Mouse (Mus musculus): Measurements from ENCODE around the gene Ifnb1. TPM values are rescaled to one million over a fixed set of nuclear protein-coding genes. Genes with fewer than 3 reads are reported as not detected.

Ifnb1 gene
- polyA plus RNA-seq, 1 experiment from 2014 or later, result 0.23 TPM

GRCm38 (mm10) chr4:88478177-88478808 lies 44.3 kb downstream of the Ifnb1 start:
- Histone ChIP-seq H3K27ac (no peak overlapping the region), H3K4me3 (ENCODE audit: inconsistent target) (no peak overlapping the region), H3K36me3 (ENCODE audit: inconsistent target) (no peaks in the 10 kb centered on the region), H3K79me2 (ENCODE audit: inconsistent target) (no peaks in the 10 kb centered on the region)
- 94% methylated on average over 4 of the region's 4 CpGs for WGBS (ENCODE audit: missing documents)

- no peak overlapping the region for H3K27ac ChIP-seq
- H3K36me3 ChIP-seq (ENCODE audit: inconsistent target), result no peaks in the 10 kb centered on the region
- H3K4me3 ChIP-seq (ENCODE audit: inconsistent target), result no peak overlapping the region
- H3K79me2 ChIP-seq (ENCODE audit: inconsistent target), result no peaks in the 10 kb centered on the region
- 96% methylated on average over 4 of the region's 4 CpGs for WGBS (ENCODE audit: missing documents)
These were observed 45.9 kb downstream of the Ifnb1 start for GRCm38 (mm10) chr4:88476511-88477210.

- no peaks in the 10 kb centered on the region for H3K36me3 ChIP-seq (ENCODE audit: inconsistent target)
- 97% methylated on average over 3 of the region's 3 CpGs for WGBS (ENCODE audit: missing documents)
These were observed 46.5 kb downstream of the Ifnb1 start for GRCm38 (mm10) chr4:88476084-88476483.

More at GRCm38 (mm10) chr4:88476084-88476483, 46.5 kb downstream of the Ifnb1 start:
- no peaks in the 10 kb centered on the region for H3K79me2 ChIP-seq (ENCODE audit: inconsistent target)
- no peak overlapping the region for H3K4me3 ChIP-seq (ENCODE audit: inconsistent target)
- no peak overlapping the region for H3K27ac ChIP-seq

Other genes starting within 250 kb of the Ifnb1 start
- 53.4 to 180 TPM (median 165 TPM) in 3 replicates for gene Hacd4, start 83.8 kb downstream of the Ifnb1 start, polyA plus RNA-seq (2018)
- gene Ifna15, start 35.5 kb upstream of the Ifnb1 start, polyA plus RNA-seq (2018), result not detected in 3 replicates
- gene Ifna14, start 49.0 kb upstream of the Ifnb1 start, polyA plus RNA-seq (2018), result not detected in 3 replicates
- gene Ifna9, start 69.6 kb upstream of the Ifnb1 start, polyA plus RNA-seq (2018), result not detected in 3 replicates
- gene Ifna12, start 80.6 kb upstream of the Ifnb1 start, polyA plus RNA-seq (2018), result not detected in 3 replicates
- not detected in 3 replicates for gene C87499, start 111.6 kb upstream of the Ifnb1 start, polyA plus RNA-seq (2018)
- gene Ifna13, start 121.7 kb upstream of the Ifnb1 start, polyA plus RNA-seq (2018), result not detected in 3 replicates
- gene Ifna16, start 154.2 kb upstream of the Ifnb1 start, polyA plus RNA-seq (2018), result not detected in 3 replicates
- gene Ifna2, start 161.1 kb upstream of the Ifnb1 start, polyA plus RNA-seq (2018), result not detected in 3 replicates
- gene Ifnab, start 168.6 kb upstream of the Ifnb1 start, polyA plus RNA-seq (2018), result not detected in 3 replicates
- 0.47 TPM in 1 of 3 replicates, not detected in the others for gene Gm26566, start 199.0 kb upstream of the Ifnb1 start, polyA plus RNA-seq (2018)
- 50.3 to 101 TPM (median 75.4 TPM) in 3 replicates for gene Klhl9, start 199.7 kb upstream of the Ifnb1 start, polyA plus RNA-seq (2018)
- gene Gm13271, start 232.1 kb upstream of the Ifnb1 start, polyA plus RNA-seq (2018), result not detected in 3 replicates
- not detected in 3 replicates for gene Gm13283, start 237.3 kb upstream of the Ifnb1 start, polyA plus RNA-seq (2018)